Mouse (Mus musculus): ENCODE results near the gene Mcfd2. TPM values are rescaled to one million over a fixed set of nuclear protein-coding genes. Genes with fewer than 3 reads are reported as not detected.
A peak's percentile ranks its signal among the peaks of the same experiment; 100 is the strongest.

Gene Mcfd2
- polyA plus RNA-seq, 1 experiment from 2014 or later, result 50.9 TPM

DNA sequence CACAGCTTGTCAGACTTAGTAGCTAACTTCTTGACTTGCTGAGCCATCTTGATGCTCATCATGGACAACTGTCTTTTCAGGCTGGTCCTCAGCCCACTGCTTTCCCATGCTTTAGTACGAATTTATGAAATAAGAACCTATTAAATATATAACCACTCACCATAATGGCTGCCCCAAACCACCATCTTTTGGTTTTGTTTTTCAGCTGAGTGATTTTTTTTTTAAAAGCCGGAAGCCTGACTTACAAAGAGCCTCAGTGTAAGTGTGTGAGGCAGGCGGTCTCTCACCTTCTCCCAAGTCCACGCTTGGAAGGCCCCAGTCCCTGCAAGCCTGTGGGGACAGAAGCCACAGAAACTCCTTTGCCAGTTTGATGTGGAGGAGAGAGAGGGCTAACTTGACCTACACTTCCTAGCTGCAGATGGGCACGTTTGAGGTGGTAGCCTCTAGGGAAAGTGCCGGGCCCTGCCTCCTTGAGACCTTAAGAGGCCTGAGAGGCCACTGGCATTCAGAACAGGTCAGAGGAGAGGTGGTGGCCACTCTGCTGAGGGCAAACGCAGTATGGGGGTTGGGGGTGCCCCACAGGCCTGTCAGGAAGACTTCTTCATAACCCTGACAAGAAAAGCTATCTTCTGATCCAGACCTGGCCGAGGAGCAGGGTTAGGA, 20.9 kb upstream of the Mcfd2 start:
- WGBS, result 54% methylated on average over 8 of the region's 8 CpGs
- ATAC-seq (ENCODE audit: low FRiP score), result no peak
- Histone ChIP-seq H3K27ac (no peak overlapping the region), H3K4me1 (peaks cover 21% of the 10 kb centered on the region), H3K9ac (no peak overlapping the region), H3K9me3 (no peaks in the 10 kb centered on the region), H3K4me3 (replicated peaks) (no peak overlapping the region), H3K36me3 (replicated peaks) (no peaks in the 10 kb centered on the region), H3K27me3 (peaks cover 44% of the 10 kb centered on the region), H3K4me2 (no peak overlapping the region)

DNA sequence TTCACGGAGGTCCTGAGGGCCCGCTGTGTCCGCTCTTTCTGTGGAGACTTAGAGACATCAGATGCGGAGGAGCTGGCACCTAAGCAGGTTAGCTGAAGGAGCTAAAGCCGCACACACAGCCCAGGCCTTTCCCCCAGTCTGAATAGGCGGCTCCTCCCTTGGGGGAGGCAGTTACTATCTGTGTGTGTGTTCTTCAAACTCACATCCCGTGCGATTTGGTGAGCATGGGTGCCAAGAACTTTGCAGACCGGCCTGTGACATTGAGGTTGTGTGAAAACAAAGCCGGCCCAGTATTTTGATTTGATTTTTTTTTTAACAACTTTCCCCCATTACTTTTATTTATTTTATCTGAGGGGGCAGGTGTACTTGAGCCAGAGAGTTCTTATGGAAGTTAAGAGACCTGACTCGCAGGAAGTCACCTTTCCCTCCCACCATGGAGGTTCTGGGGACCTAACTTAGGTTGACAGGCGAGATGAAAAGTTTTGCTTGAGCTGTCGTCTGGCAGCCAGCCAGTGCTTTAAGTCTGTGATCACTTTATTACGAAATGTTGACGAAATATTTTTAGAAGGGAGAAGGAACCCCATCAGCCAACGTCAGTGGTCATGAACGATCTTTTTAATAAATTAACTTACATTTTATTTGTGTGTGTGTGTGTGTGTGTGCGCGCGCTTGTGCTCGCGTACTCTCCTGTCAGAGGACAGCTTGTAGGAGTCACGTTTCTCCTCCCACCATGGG, 20.2 kb upstream of the Mcfd2 start:
- Histone ChIP-seq H3K4me3 (replicated peaks) (no peak overlapping the region), H3K27me3 (peaks cover 50% of the 10 kb centered on the region), H3K9me3 (no peaks in the 10 kb centered on the region), H3K36me3 (replicated peaks) (no peaks in the 10 kb centered on the region), H3K27ac (no peak overlapping the region), H3K9ac (no peak overlapping the region), H3K4me2 (no peak overlapping the region), H3K4me1 (peaks cover 28% of the 10 kb centered on the region)
- 84% methylated on average over 23 of the region's 23 CpGs for WGBS
- no peak for ATAC-seq (ENCODE audit: low FRiP score)

DNA sequence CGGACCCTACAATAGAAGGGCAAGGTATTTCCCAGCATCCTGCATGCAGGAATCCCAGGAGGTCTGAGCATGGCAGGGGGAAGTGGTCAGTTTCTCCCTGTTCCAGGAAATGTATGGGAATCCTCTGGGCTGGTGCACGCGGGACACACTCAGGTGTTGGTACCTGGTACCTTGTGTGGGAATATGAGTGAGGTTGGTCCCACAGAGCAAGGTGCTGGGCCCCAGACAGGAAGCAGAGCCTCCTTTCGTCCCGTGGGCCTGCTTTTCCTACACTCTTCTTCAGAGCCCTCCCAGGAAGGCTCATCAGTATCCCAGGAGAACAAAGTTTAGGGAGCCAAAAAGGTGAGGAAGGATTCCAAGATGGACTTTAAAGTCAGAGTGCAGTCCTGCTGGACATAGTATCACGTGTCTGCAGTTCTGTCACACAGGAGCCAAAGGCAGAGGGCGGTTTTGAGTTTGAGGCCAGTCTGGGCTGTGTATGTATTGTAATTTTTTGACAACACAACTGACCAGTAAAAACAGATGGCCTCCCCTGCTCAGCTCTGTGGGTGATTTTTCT, 18.8 kb upstream of the Mcfd2 start:
- H3K9me3 ChIP-seq, result no peaks in the 10 kb centered on the region
- peaks cover 28% of the 10 kb centered on the region for H3K4me1 ChIP-seq
- H3K36me3 ChIP-seq (replicated peaks), result no peaks in the 10 kb centered on the region
- 0 out of 2 replicates have a peak overlapping the region, but pooled peaks have one; percentile 98 for H3K4me2 ChIP-seq
- peaks cover 61% of the 10 kb centered on the region for H3K27me3 ChIP-seq
- H3K27ac ChIP-seq, result no peak overlapping the region
- no peak for ATAC-seq (ENCODE audit: low FRiP score)
- 61% methylated on average over 7 of the region's 7 CpGs for WGBS
- 0 out of 2 replicates have a peak overlapping the region, but pooled peaks have one; percentile 75 for H3K4me3 ChIP-seq (replicated peaks)
- H3K9ac ChIP-seq, result no peak overlapping the region

DNA sequence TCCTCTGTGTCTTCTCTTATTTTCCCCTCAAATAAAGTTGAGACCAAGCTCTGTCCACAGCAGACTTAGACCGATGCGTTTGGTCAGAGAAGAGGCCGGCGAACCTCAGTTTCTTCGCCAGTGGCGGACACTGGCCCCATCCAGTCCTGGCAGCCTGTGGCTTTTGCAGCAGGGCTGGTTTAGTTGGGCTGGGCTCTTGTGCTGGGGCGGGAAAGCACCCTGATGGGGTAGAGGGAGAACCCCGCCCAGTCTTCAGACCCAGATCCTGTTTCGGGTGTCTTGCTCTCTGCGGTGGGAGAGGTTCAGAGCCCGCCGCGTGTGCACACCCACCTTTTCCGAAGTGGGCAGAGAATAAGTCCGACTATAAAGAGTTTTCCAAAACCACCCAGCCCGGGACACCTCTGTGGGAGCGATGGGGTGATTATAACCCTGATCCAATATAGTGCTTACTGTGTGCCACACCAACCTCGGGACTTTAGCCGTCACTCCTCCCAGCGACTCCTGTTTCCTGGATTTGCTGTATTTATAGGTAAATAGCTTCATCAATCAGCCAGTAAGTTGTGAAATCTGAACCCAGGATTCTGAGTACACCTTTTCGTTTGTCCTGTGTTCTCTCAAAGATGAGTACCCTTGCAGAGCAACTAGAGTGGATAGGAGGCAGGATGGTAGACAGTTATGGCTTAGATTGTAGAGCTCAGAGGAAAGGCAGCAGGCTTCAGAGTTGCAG, 18.2 kb upstream of the Mcfd2 start:
- Histone ChIP-seq H3K27ac (no peak overlapping the region), H3K9ac (no peak overlapping the region), H3K27me3 (peaks cover 61% of the 10 kb centered on the region), H3K4me2 (peak overlapping the region; percentile 98), H3K4me1 (peaks cover 28% of the 10 kb centered on the region), H3K9me3 (no peaks in the 10 kb centered on the region), H3K4me3 (replicated peaks) (peak overlapping the region; percentile 75), H3K36me3 (replicated peaks) (no peaks in the 10 kb centered on the region)
- 5% methylated on average over 21 of the region's 21 CpGs for WGBS
- no peak for ATAC-seq (ENCODE audit: low FRiP score)

DNA sequence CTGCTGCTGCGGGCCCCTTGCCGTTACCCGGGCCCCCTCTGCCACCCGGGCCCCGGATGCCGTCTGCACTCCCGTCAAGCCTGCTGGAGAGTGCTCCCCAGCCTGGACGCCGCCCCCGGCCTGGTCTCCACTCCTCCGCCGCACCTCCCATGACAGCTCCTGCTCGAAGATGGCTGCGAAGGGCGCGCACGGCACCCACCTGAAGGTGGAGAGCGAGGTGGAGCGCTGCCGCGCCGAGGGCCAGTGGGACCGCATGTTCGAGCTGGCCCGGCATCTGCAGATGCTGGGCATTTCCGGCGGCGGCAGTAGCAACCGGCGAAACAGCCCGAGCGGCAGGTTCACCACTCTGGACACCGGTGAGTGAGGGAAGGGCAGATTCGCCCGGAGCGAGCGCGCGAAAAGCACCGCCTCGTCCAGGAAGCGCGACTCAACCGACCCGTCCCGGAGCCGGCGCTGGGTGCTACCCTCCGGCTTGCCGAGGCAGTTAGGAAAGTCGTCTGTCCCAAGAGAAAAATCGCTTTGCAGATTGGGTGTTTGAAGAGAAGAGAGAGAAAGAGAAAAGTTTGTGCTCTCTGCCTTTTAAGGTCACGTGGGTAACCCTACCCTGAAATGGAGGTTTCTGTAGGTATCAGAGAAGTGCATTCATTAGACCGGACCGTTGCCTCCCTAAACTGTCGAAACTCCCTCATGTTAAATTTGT, 17.5 kb upstream of the Mcfd2 start:
- no peak; the same call in 1 of the 2 replicates for ATAC-seq (ENCODE audit: low FRiP score)
- Histone ChIP-seq H3K9me3 (no peaks in the 10 kb centered on the region), H3K27me3 (peaks cover 61% of the 10 kb centered on the region)

DNA sequence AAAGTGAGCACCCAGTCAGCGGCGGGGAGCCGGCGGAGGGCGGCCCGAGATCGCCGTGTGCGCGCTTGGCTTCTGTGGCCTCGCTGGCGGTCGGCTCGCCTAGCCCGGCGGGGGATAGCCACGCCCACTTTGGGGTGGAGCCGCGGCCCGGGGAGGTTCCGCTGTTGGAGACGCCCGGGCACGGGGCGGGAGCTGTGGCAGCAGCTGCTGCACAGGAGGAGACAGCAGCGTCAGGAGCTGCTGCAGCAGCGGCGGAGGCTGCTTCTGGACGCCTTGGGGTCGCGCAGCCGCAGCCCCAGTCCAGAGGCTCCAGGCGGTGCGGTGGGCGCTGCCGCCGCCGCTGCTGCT, 16.9 kb upstream of the Mcfd2 start, which contains the start of gene Ttc7:
Gene Ttc7, plus strand, starts transcription at position 181 of the 348 bp plus-strand sequence.
- H3K27me3 ChIP-seq, result peaks cover 59% of the 10 kb centered on the region
- WGBS, result under 1% methylated on average over 29 of the region's 38 CpGs
- peak within 1 kb of the TSS; percentile 82 for H3K27ac ChIP-seq

More for the DNA sequence above, 17.5 kb upstream of the Mcfd2 start:
- H3K4me1 ChIP-seq, result peaks cover 28% of the 10 kb centered on the region
- peak overlapping the region; percentile 98 for H3K4me2 ChIP-seq
- under 1% methylated on average over 55 of the region's 56 CpGs for WGBS
- peak overlapping the region; percentile 75 for H3K4me3 ChIP-seq (replicated peaks)
- no peaks in the 10 kb centered on the region for H3K36me3 ChIP-seq (replicated peaks)
- peak overlapping the region; percentile 82 for H3K27ac ChIP-seq
- H3K9ac ChIP-seq, result peak overlapping the region; percentile 82

DNA sequence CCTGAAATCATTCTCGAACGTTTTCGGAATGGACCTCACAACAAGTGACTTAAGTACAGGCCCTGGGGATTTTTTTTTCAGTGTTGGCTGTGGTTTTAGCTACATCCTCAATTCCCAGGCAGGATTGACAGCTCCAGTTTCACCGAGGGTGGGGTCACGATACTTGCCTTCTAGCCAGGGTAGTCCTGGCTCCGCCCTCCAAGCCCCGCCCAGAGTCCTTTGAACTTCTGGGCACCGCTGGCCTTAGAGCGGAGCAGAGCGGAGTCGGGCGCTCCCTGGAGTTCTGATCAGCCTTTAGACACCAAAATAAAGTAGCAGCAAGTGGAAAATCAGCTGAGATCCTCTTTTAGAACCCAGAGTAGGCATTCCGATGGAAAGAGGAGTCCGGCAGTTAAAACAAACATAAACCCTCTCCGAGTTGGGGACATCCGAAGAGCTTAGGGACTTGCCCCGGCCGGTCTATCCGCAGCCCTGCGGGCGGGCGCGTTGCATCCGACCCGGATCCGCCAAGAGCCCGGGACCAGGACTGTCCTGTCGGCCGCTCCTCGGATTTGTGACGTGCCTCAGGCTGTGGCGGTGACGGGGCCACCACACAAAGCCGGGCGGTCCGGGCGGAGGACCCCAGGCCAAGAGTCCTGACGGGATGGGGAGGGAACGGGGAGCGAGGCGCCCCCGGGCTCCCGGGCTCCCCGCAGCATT, 16.4 kb upstream of the Mcfd2 start:
- peak; percentile 85 for ATAC-seq (ENCODE audit: low FRiP score)
- Histone ChIP-seq H3K27me3 (peaks cover 58% of the 10 kb centered on the region), H3K27ac (peak overlapping the region; percentile 82), H3K9me3 (no peaks in the 10 kb centered on the region), H3K4me1 (peaks cover 25% of the 10 kb centered on the region), H3K9ac (peak overlapping the region; percentile 82), H3K4me2 (peak overlapping the region; percentile 98), H3K4me3 (replicated peaks) (peak overlapping the region; percentile 75), H3K36me3 (replicated peaks) (no peaks in the 10 kb centered on the region)
- under 1% methylated on average over 44 of the region's 44 CpGs for WGBS

More for the DNA sequence above, 16.9 kb upstream of the Mcfd2 start, which contains the start of gene Ttc7:
- peak within 1 kb of the TSS; percentile 82 for H3K9ac ChIP-seq
- H3K36me3 ChIP-seq (replicated peaks), result no peaks in the 10 kb centered on the region
- ATAC-seq (ENCODE audit: low FRiP score), result peak; percentile 95
- peaks cover 28% of the 10 kb centered on the region for H3K4me1 ChIP-seq
- H3K4me3 ChIP-seq (replicated peaks), result peak within 1 kb of the TSS; percentile 75
- H3K4me2 ChIP-seq, result peak within 1 kb of the TSS; percentile 98
- no peaks in the 10 kb centered on the region for H3K9me3 ChIP-seq

DNA sequence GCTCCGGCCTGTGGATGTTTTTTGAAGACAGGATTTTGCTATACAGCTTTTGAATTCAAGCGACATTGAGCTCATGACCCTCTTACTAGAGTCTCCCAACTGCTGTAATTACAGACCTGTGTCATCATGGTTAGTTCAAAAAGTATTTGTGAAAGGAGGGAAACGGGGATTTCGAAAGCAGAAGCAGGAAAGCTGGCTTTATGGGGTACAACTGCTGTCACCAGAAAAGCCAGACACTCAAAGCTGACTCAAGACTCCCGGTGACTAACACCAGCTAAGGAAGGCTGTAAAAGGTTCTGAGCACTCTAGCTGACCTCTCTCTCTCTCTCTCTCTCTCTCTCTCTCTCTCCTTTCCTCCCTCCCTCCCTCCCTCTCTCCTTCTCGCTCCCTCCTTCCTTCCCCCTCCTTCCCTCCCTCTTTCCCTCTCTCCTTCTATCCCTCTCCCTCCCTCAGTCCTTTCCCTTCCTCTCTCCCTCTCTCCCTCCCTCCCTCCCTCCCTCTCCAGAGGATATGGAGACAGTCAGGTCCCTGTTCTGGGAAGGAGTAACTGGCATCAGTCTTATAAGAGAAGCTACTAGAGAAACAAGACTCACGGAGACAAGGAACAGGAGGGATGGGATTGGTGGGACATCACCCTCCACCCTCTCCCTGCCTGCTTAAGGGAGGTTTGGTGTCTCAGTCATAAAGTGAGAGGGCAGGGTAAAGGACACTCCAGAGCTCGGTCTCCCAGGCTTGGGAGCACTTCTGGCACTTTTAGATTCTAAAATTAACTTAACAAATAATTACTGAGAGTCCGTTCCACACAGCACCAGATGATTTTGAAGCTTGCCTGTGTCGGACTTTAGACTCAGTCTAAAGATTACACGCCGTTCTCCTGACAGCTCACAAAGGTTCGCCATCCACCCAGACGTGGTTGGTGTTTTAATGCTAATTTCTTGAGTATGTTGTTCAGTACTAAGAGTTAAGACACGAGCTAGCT, 9.9 kb upstream of the Mcfd2 start:
- no peak overlapping the region for H3K4me2 ChIP-seq
- no peaks in the 10 kb centered on the region; the same call in 1 of the 2 replicates for H3K4me1 ChIP-seq
- no peak overlapping the region for H3K4me3 ChIP-seq (replicated peaks)
- no peak overlapping the region for H3K27ac ChIP-seq
- H3K9ac ChIP-seq, result no peak overlapping the region
- 59% methylated on average over 15 of the region's 15 CpGs for WGBS
- no peaks in the 10 kb centered on the region for H3K36me3 ChIP-seq (replicated peaks)
- ATAC-seq (ENCODE audit: low FRiP score), result no peak
- H3K9me3 ChIP-seq, result no peaks in the 10 kb centered on the region
- H3K27me3 ChIP-seq, result peaks cover 12% of the 10 kb centered on the region; the same call in 1 of the 2 replicates

DNA sequence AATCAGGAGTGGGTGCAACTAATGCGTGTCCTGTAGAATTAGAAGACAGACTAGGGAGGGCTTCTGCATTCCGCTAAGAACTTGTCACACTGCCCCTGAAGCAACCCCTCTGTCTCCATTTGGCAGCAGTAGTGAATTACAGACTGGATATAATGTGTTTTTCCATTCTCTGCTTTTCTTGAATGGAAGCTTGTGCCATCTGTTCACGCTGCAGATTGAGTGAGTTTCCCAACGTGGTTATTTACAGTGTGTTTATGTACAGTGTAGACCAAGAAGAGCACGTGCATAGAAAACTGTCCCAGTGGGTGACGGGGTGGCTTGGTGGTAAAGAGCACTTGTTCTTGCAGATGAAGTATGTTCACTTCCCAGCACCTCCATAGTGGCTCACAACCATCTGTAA, 3.7 kb upstream of the Mcfd2 start:
- Histone ChIP-seq H3K27me3 (peaks cover 13% of the 10 kb centered on the region; the same call in 1 of the 2 replicates), H3K4me2 (no peak overlapping the region), H3K36me3 (replicated peaks) (no peaks in the 10 kb centered on the region), H3K9me3 (no peaks in the 10 kb centered on the region), H3K27ac (no peak overlapping the region), H3K4me1 (peaks cover 7% of the 10 kb centered on the region), H3K4me3 (replicated peaks) (no peak overlapping the region), H3K9ac (no peak overlapping the region)
- no peak for ATAC-seq (ENCODE audit: low FRiP score)
- 78% methylated on average over 6 of the region's 6 CpGs for WGBS
